Comparison of ENCODE assay signal across 8 mouse cellular contexts in the genomic region with DNA sequence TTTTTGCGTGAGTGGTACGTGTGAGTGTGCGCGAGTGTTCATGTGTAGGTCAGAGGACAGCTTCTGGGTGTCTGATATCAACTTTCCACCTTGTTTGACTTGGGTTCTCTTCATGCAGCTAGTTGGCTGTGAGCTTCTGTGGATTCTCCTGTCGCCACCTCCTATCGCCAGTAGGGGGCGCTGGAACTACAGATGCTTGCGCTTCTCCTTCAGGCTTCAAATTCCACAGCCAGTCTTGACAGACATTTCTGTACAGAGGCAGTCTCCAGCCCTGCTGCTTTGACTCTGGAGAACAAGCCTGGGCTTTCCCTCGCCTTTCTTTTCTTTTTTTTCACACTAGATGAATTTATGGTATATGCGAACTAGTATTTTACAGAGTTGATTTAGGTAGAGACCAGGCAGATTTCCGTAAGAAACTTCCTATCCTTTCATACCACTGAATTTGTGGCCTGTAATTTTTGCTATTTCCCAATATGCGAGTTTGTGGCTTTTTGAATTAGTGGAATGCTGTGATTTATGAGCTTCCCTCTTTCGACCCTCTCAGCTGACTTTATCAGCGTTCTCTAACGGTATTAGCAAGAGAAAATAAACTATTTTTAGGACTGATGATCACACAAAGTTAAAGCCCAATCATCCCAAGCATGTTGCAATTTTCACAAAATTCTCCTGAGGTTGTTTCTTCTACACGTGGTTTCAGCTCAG.
A peak's percentile ranks its signal among the peaks of the same experiment; 100 is the strongest.
DNase-seq lines count a peak whose midpoint lies in the region; ATAC-seq and TF ChIP-seq lines count a peak whose summit lies in the region.

No protein-coding gene starts in this region.

- no peak overlapping the region for H3K4me2 ChIP-seq in intestine, postnatal 0 days (replicated peaks; ENCODE audit: low read depth)

- no peak for ATAC-seq in intestine, postnatal 0 days

- H3K4me3 ChIP-seq in intestine, postnatal 0 days (ENCODE audit: low read depth, low read length), result no peak overlapping the region

- DNase-seq in spleen, adult 18-20 months, result peak; percentile 13 to 46
- DNase-seq in spleen, adult 12 weeks (ENCODE audit: low spot score), result no peak
- DNase-seq in cerebellum, adult 8-10 months, result peak; percentile 64
- peak; percentile 65 to 80 for DNase-seq in frontal cortex, postnatal 10 days (ENCODE audit: low spot score in 2 of 2)
- peak; percentile 76 for DNase-seq in left cerebral cortex, postnatal 4 days
- peak; percentile 55 for DNase-seq in ovary, adult 18-20 months (ENCODE audit: low spot score)
- peak; percentile 65 for DNase-seq in thymus, postnatal 4 days

- intact Hi-C loops in left cerebral cortex, postnatal 4 days (cut with DNase I), result loop anchor here (5.0 kb wide), 1 partner anchor 246 kb away; no protein-coding TSS in a partner anchor

- no peak overlapping the region for H3K27ac ChIP-seq in intestine, postnatal 0 days (ENCODE audit: low read depth, low read length)

- no peaks in the 10 kb centered on the region for H3K36me3 ChIP-seq in intestine, postnatal 0 days (ENCODE audit: control insufficient read depth, insufficient read depth)

- 32% methylated on average over 16 of the region's 16 CpGs for WGBS in intestine, postnatal 0 days

- H3K27me3 ChIP-seq in intestine, postnatal 0 days (replicated peaks; ENCODE audit: control insufficient read depth, insufficient read depth, low read length), result no peaks in the 10 kb centered on the region

- peak; percentile 93 for TF ChIP-seq CTCF in intestine, postnatal 0 days (IDR thresholded peaks at IDR 0.05; ENCODE audit: low read depth)

- H3K4me1 ChIP-seq in intestine, postnatal 0 days (replicated peaks; ENCODE audit: control insufficient read depth, insufficient read depth, low read length), result no peaks in the 10 kb centered on the region

- no peak overlapping the region for H3K9ac ChIP-seq in intestine, postnatal 0 days (ENCODE audit: low read depth, low read length)

- H3K9me3 ChIP-seq in intestine, postnatal 0 days (ENCODE audit: control insufficient read depth), result no peaks in the 10 kb centered on the region
